Mouse (Mus musculus) MN1 (cell line): ENCODE results near the gene Atxn7.
A peak's percentile ranks its signal among the peaks of the same experiment; 100 is the strongest.
"Not testable (repeated sequence)": the region's sequence is repeated elsewhere in the genome, so short reads cannot be mapped to it uniquely, and the experiment has no call there.

ENCODE experiments used
- DNase-seq: peaks from one replicate; pipeline ENCODE4 v3.0.0-alpha.2; 2016; ENCODE audit warnings: low spot score

Gene Atxn7

GRCm38 (mm10) chr14:13961401-13962112 lies at the start of gene Atxn7, which contains the start of gene Thoc7:
Gene Atxn7 (plus strand): TSS chr14:13961440.
Gene Thoc7 (minus strand): TSS chr14:13961852.
- peak; percentile 17 for DNase-seq

- DNase-seq = no peak
These were observed 46.7 kb upstream of the Atxn7 start, which contains the start of gene Gm281 for GRCm38 (mm10) chr14:13914387-13915082. Gene Gm281 (minus strand): TSS chr14:13914478.

- no peak for DNase-seq
These were observed 46.0 kb upstream of the Atxn7 start for GRCm38 (mm10) chr14:13915207-13915606.

GRCm38 (mm10) chr14:13917208-13917607 lies 44.0 kb upstream of the Atxn7 start:
- DNase-seq = no peak

GRCm38 (mm10) chr14:13917630-13918029 lies 43.6 kb upstream of the Atxn7 start:
- DNase-seq = peak; percentile 66

- no peak for DNase-seq
These were observed 27.8 kb upstream of the Atxn7 start for GRCm38 (mm10) chr14:13933290-13934051.

GRCm38 (mm10) chr14:13934052-13934371 lies 27.2 kb upstream of the Atxn7 start:
- DNase-seq = no peak

- DNase-seq = no peak
These were observed 16.6 kb upstream of the Atxn7 start for GRCm38 (mm10) chr14:13944686-13945085.

- DNase-seq = no peak
These were observed 12.9 kb upstream of the Atxn7 start for GRCm38 (mm10) chr14:13948345-13948744.

- no peak for DNase-seq
These were observed 10.8 kb upstream of the Atxn7 start for GRCm38 (mm10) chr14:13950401-13950800.

GRCm38 (mm10) chr14:13952151-13952550 lies 9.1 kb upstream of the Atxn7 start:
- not testable (repeated sequence) for DNase-seq

- peak; percentile 12 for DNase-seq
These were observed 1.2 kb upstream of the Atxn7 start for GRCm38 (mm10) chr14:13960079-13960478.

- peak; percentile 69 for DNase-seq
These were observed 536 bp upstream of the Atxn7 start for GRCm38 (mm10) chr14:13960482-13961325.

GRCm38 (mm10) chr14:13962476-13962875 lies 1.2 kb downstream of the Atxn7 start:
- no peak for DNase-seq

- DNase-seq = no peak
These were observed 2.3 kb downstream of the Atxn7 start for GRCm38 (mm10) chr14:13963527-13963926.

- DNase-seq = no peak
These were observed 6.4 kb downstream of the Atxn7 start for GRCm38 (mm10) chr14:13967607-13968006.

- DNase-seq = no peak
These were observed 7.2 kb downstream of the Atxn7 start for GRCm38 (mm10) chr14:13968476-13968875.

GRCm38 (mm10) chr14:13970513-13970912 lies 9.3 kb downstream of the Atxn7 start:
- no peak for DNase-seq

GRCm38 (mm10) chr14:13971644-13972234 lies 10.5 kb downstream of the Atxn7 start:
- no peak for DNase-seq

- DNase-seq = no peak
These were observed 16.3 kb downstream of the Atxn7 start for GRCm38 (mm10) chr14:13977498-13977897.

- DNase-seq = no peak
These were observed 20.0 kb downstream of the Atxn7 start for GRCm38 (mm10) chr14:13981286-13981685.
